Mouse (Mus musculus) cortical plate, adult 2 months (tissue): ENCODE data around the gene Slc29a4.

ENCODE experiments used
- CTCF ChIP-seq: fragments of 200-500 bp; IDR thresholded peaks from 2 replicates; pipeline ENCODE4 v1.5.1; 2011; ENCODE audit warnings: mild to moderate bottlenecking, control low read depth, low read length; ENCODE audit not compliant: insufficient read depth; ENCODE audit errors: extremely low read depth
- POLR2A ChIP-seq: fragments of 200-500 bp; IDR thresholded peaks from 2 replicates; pipeline ENCODE4 v1.6.1; 2011; ENCODE audit warnings: mild to moderate bottlenecking, low read length, control low read depth; ENCODE audit not compliant: insufficient read depth; ENCODE audit errors: extremely low read depth

DNA sequence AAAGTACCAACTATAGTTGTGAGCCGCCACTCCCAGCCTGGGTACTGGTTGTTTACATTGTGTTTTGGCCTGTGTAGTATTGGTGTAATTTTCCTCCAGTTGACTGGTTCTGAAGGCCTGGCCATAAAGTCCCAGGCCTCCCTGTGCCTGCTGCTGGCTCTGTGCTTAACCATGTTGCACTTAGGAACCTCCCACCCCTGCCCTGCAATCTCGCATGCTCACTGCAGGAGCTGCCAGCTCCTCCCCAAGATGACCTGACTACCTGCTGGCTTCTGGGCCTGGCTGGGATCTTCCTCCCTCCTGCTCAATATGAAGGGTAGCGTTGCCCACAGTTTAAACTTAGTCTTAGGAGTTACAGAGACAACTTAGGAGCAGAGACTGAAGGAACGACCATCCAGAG, 40.0 kb upstream of the Slc29a4 start:
- TF ChIP-seq POLR2A = no peak
- no peak for TF ChIP-seq CTCF
